Mouse (Mus musculus) spleen, adult 2 months (tissue): ENCODE measurements at regions not wholly inside any gene's neighbourhood (a gene's known extent, or its start where the extent isn't known, plus 50 kb on each side); places are given as distances from the start of the nearest gene placed in this dataset.

Experiments
- CTCF ChIP-seq: fragments of 200-500 bp; IDR thresholded peaks from 2 replicates; pipeline ENCODE4 v1.5.1; 2011; ENCODE audit warnings: mild to moderate bottlenecking, inconsistent platforms; ENCODE audit not compliant: insufficient read depth, insufficient read length, insufficient replicate concordance; ENCODE audit errors: extremely low read depth
- POLR2A ChIP-seq: fragments of 200-500 bp; IDR thresholded peaks from 2 replicates; pipeline ENCODE4 v1.6.1; 2011; ENCODE audit warnings: low read depth, low read length, inconsistent platforms

GRCm38 (mm10) chr5:120286787-120287186 is 144.7 kb upstream of the Lhx5 start:
- TF ChIP-seq CTCF (no peak), POLR2A (no peak)
